Mouse (Mus musculus) induced T-regulatory cell, adult 2 months (primary cell): Measurements from ENCODE around the gene Ifit3b.
A peak's percentile ranks its signal among the peaks of the same experiment; 100 is the strongest.
"Not testable (repeated sequence)": the region's sequence is repeated elsewhere in the genome, so short reads cannot be mapped to it uniquely, and the experiment has no call there.

Experiments
- DNase-seq: peaks from one replicate; pipeline ENCODE4 v3.0.0-alpha.2; 2012; ENCODE audit warnings: low read depth

Gene Ifit3b

GRCm38 (mm10) chr19:34607237-34608051, at the start of gene Ifit3b:
Ifit3b (plus strand) TSS chr19:34607970.
- DNase-seq = peak; percentile 65

GRCm38 (mm10) chr19:34562556-34562955, 45.2 kb upstream of the Ifit3b start:
- no peak for DNase-seq

- no peak for DNase-seq
These were observed 41.5 kb upstream of the Ifit3b start for GRCm38 (mm10) chr19:34566178-34566784.

GRCm38 (mm10) chr19:34568988-34569895, 38.5 kb upstream of the Ifit3b start:
- DNase-seq = no peak

- no peak for DNase-seq
These were observed 37.8 kb upstream of the Ifit3b start for GRCm38 (mm10) chr19:34569896-34570476.

GRCm38 (mm10) chr19:34571080-34571479, 36.7 kb upstream of the Ifit3b start:
- no peak for DNase-seq

- DNase-seq = no peak
These were observed 34.1 kb upstream of the Ifit3b start for GRCm38 (mm10) chr19:34573650-34574049.

GRCm38 (mm10) chr19:34577121-34577520, 30.6 kb upstream of the Ifit3b start:
- no peak for DNase-seq

GRCm38 (mm10) chr19:34582696-34583095, 25.1 kb upstream of the Ifit3b start:
- not testable (repeated sequence) for DNase-seq

- not testable (repeated sequence) for DNase-seq
These were observed 24.5 kb upstream of the Ifit3b start, which contains the start of gene Ifit3 for GRCm38 (mm10) chr19:34583126-34583766. Ifit3 (plus strand) TSS chr19:34583531.

- not testable (repeated sequence) for DNase-seq
These were observed 21.9 kb upstream of the Ifit3b start for GRCm38 (mm10) chr19:34585740-34586458.

GRCm38 (mm10) chr19:34587898-34588692, 19.7 kb upstream of the Ifit3b start:
- peak; percentile 71 for DNase-seq

- peak; percentile 39 for DNase-seq
These were observed 18.8 kb upstream of the Ifit3b start for GRCm38 (mm10) chr19:34588959-34589358.

- no peak for DNase-seq
These were observed 14.3 kb upstream of the Ifit3b start for GRCm38 (mm10) chr19:34593456-34593855.

GRCm38 (mm10) chr19:34594523-34594922, 13.2 kb upstream of the Ifit3b start:
- not testable (repeated sequence) for DNase-seq

- no peak for DNase-seq
These were observed 11.0 kb upstream of the Ifit3b start for GRCm38 (mm10) chr19:34596811-34597210.

GRCm38 (mm10) chr19:34598341-34598740, 9.4 kb upstream of the Ifit3b start:
- DNase-seq = no peak

- DNase-seq = peak; percentile 85
These were observed 8.5 kb upstream of the Ifit3b start for GRCm38 (mm10) chr19:34599250-34599649.

GRCm38 (mm10) chr19:34601888-34602287, 5.9 kb upstream of the Ifit3b start, which contains the start of gene Ifit1bl1:
Ifit1bl1 (minus strand) TSS chr19:34601956.
- DNase-seq = peak; percentile 81

GRCm38 (mm10) chr19:34605472-34605871, 2.3 kb upstream of the Ifit3b start:
- DNase-seq = peak; percentile 50
